Mouse (Mus musculus) thymus, adult 2 months (tissue): ENCODE results near the gene Prkca. TPM values are rescaled to one million over a fixed set of nuclear protein-coding genes. Genes with fewer than 3 reads are reported as not detected.

Experiments used
- DNase-seq: peaks from one replicate; pipeline ENCODE4 v3.0.0; 2021
- H3K27ac ChIP-seq: fragments of 200-500 bp; 2 replicates; pipeline ENCODE4 v1.5.1; 2012; ENCODE audit warnings: low read length, control low read depth; ENCODE audit not compliant: control insufficient read depth, insufficient read depth
- H3K27me3 ChIP-seq: fragments of 200-500 bp; 2 replicates; pipeline ENCODE4 v1.6.1; 2012; ENCODE audit warnings: mild to moderate bottlenecking, low read length, moderate library complexity, mixed read lengths; ENCODE audit not compliant: control insufficient read depth, insufficient read depth
- H3K36me3 ChIP-seq: fragments of 200-500 bp; 2 replicates; pipeline ENCODE4 v1.6.1; 2012; ENCODE audit warnings: mild to moderate bottlenecking, low read length, moderate library complexity; ENCODE audit not compliant: control insufficient read depth, insufficient read depth
- H3K4me1 ChIP-seq: fragments of 200-500 bp; replicated peaks from 2 replicates; pipeline ENCODE4 v1.6.1; 2012; ENCODE audit warnings: low read length; ENCODE audit not compliant: control insufficient read depth, insufficient read depth
- H3K4me3 ChIP-seq: fragments of 200-500 bp; 2 replicates; pipeline ENCODE4 v1.5.1; 2012; ENCODE audit warnings: mild to moderate bottlenecking, low read length, control low read depth, moderate library complexity; ENCODE audit not compliant: control insufficient read depth, insufficient read depth
- CTCF ChIP-seq: fragments of 200-500 bp; IDR thresholded peaks from 2 replicates; pipeline ENCODE4 v1.5.1; 2012; ENCODE audit warnings: mild to moderate bottlenecking, control low read depth, low read length, moderate library complexity, borderline replicate concordance; ENCODE audit not compliant: control insufficient read depth, poor library complexity, insufficient read depth; ENCODE audit errors: extremely low read depth
- POLR2A ChIP-seq: fragments of 200-500 bp; IDR thresholded peaks from 2 replicates; pipeline ENCODE4 v1.6.1; 2012; ENCODE audit warnings: mild to moderate bottlenecking, low read length, control low read depth, moderate library complexity; ENCODE audit not compliant: control insufficient read depth, poor library complexity, insufficient read depth; ENCODE audit errors: extremely low read depth
- WGBS: fragments of 180-500 bp; shearing (Covaris S2); methylation state at CpG from one replicate; pipeline ENCODE4 v1.1.7; 2018; 5-methylcytosine and 5-hydroxymethylcytosine counted together
- polyA plus RNA-seq: library from polyadenylated mRNA; depleted of rRNA; stranded (reverse); fragments of >200 nt; gene quantifications from 2 replicates; pipeline ENCODE4 v1.2.3, GENCODE M21; 2012

The Prkca gene
- polyA plus RNA-seq, 1 experiment: 11.0 TPM

GRCm38 (mm10) chr11:108263406-108263805 is 80.3 kb downstream of the Prkca start:
- H3K4me3 ChIP-seq: no peak overlapping the region
- no peak overlapping the region for H3K27ac ChIP-seq
- no peaks in the 10 kb centered on the region for H3K27me3 ChIP-seq
- WGBS: 95% methylated on average over 3 of the region's 3 CpGs
- DNase-seq: no peak
- TF ChIP-seq CTCF: no peak
- no peak for TF ChIP-seq POLR2A
- peaks cover 3% of the 10 kb centered on the region for H3K4me1 ChIP-seq
- no peaks in the 10 kb centered on the region for H3K36me3 ChIP-seq

DNA sequence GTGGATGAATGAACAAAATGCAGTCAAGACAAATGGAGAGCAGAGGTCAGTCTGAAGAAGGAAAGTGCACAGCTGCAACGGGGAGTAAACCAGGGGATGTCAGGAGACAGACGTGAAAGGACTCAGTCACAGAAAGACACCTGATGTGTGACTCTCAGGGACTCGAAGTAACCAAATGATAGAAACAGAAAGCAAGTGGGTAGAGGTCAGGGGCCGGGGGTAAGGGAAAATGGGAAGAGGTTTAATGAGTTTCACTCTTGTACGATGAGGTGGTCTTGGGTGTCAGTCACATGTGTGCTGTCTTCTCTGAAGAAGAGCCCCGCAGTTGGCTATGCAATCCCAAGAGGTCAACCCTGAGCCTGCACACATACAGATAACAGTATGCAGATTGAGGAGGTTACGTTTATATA is 82.0 kb downstream of the Prkca start:
- Histone ChIP-seq H3K36me3 (no peaks in the 10 kb centered on the region), H3K4me1 (no peaks in the 10 kb centered on the region), H3K27me3 (no peaks in the 10 kb centered on the region), H3K27ac (no peak overlapping the region), H3K4me3 (no peak overlapping the region)
- no peak for DNase-seq
- TF ChIP-seq CTCF (no peak), POLR2A (no peak)
- 47% methylated on average over 7 of the region's 7 CpGs for WGBS

GRCm38 (mm10) chr11:108260775-108261517 is 82.8 kb downstream of the Prkca start:
- Histone ChIP-seq H3K27ac (no peak overlapping the region), H3K4me3 (no peak overlapping the region), H3K36me3 (no peaks in the 10 kb centered on the region), H3K27me3 (no peaks in the 10 kb centered on the region), H3K4me1 (no peaks in the 10 kb centered on the region)
- no peak for DNase-seq
- TF ChIP-seq POLR2A (no peak), CTCF (no peak)
- 94% methylated on average over 6 of the region's 6 CpGs for WGBS

DNA sequence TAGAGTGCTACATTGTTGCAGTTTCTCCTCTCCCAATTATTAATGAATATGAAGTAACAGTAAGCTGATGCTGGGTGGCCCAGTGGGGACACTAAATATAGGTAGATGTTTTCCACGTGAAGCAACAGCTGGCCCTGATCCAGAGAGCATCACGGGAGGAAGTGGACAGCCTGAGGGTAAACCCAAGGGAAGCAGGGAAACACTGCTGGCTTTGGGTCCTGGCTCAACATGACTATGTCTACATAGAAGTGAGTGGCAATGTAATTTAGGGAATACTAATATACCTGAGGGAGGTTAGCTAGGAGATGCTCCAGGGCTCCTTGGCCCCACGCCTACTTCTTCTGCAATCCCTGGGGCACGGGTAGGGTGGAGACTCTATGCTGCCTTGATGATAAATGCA is 84.3 kb downstream of the Prkca start:
- no peaks in the 10 kb centered on the region for H3K27me3 ChIP-seq
- H3K36me3 ChIP-seq: no peaks in the 10 kb centered on the region
- no peaks in the 10 kb centered on the region for H3K4me1 ChIP-seq
- no peak for DNase-seq
- 73% methylated on average over 4 of the region's 4 CpGs for WGBS
- no peak overlapping the region for H3K4me3 ChIP-seq
- TF ChIP-seq CTCF (no peak), POLR2A (no peak)
- H3K27ac ChIP-seq: no peak overlapping the region

DNA sequence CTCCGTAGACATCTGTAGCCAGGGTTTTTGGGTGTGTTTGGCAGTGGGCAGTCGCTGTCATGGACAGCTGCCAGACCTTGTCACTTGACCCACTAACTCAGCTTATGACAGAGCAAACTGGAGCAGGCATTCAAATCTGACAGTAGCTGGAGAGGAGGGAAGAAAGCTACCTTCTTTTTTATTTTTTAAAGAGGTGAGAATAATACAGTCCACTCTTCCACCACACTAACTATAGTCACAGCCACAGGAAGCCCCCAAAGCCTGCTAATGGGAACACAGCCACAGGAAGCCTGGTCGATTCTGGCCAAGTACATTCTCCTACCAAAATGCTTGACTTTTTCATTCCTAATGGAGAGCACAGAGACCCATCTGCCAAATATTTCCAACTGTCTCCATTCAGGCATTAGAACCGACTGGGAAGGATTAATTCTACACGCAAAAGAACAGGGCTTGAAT is 84.9 kb downstream of the Prkca start:
- TF ChIP-seq CTCF (no peak), POLR2A (no peak)
- Histone ChIP-seq H3K4me3 (no peak overlapping the region), H3K27me3 (no peaks in the 10 kb centered on the region), H3K4me1 (no peaks in the 10 kb centered on the region), H3K36me3 (no peaks in the 10 kb centered on the region), H3K27ac (no peak overlapping the region)
- DNase-seq: no peak
- WGBS: 76% methylated on average over 5 of the region's 5 CpGs

- H3K27me3 ChIP-seq: no peaks in the 10 kb centered on the region
- no peaks in the 10 kb centered on the region for H3K36me3 ChIP-seq
- H3K4me3 ChIP-seq: no peak overlapping the region
- TF ChIP-seq CTCF: no peak
- no peak for TF ChIP-seq POLR2A
- no peak overlapping the region for H3K27ac ChIP-seq
- DNase-seq: no peak
- WGBS: 95% methylated on average over 8 of the region's 8 CpGs
- H3K4me1 ChIP-seq: no peaks in the 10 kb centered on the region
Observed at GRCm38 (mm10) chr11:108257921-108258320, 85.8 kb downstream of the Prkca start.

DNA sequence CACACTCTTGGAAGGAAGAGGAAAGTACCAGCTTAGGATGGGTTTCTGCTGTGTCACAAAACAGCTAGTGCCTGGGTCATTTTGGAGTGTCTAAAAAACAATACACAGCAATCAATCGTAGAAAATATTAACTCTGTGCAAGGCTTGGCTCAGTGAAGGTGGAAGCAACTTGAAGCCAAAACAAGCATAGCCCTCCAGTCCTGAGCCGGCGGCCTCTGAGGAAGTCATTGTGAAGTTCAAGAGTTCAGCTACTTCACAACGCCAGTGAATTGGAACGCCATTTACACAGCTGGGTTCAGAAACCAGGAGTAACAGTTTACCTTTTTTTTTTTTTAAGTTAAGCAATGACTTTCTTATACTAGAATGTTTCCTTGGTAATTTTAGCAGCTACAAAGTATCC is 89.0 kb downstream of the Prkca start:
- no peaks in the 10 kb centered on the region for H3K36me3 ChIP-seq
- H3K27me3 ChIP-seq: no peaks in the 10 kb centered on the region
- no peak for DNase-seq
- no peak overlapping the region for H3K4me3 ChIP-seq
- no peak for TF ChIP-seq CTCF
- no peak for TF ChIP-seq POLR2A
- H3K4me1 ChIP-seq: 0 out of 2 replicates have a peak, but pooled peaks cover 7% of the 10 kb centered on the region
- H3K27ac ChIP-seq: no peak overlapping the region
- 91% methylated on average over 5 of the region's 5 CpGs for WGBS
